Mouse (Mus musculus) effector memory CD4-positive, alpha-beta T cell, adult 5 months (primary cell): ENCODE data around the gene Timm22. TPM values are rescaled to one million over a fixed set of nuclear protein-coding genes. Genes with fewer than 3 reads are reported as not detected.

Experiments used
- polyA plus RNA-seq: library from polyadenylated mRNA; unstranded; fragments of 100-300 nt; shearing (Covaris generic); gene quantifications from one replicate; pipeline ENCODE4 v1.2.1, GENCODE M21; 2017

Timm22 gene
- polyA plus RNA-seq, result 22.2 TPM

GRCm38 (mm10) chr11:76406702-76407583, at the start of gene Timm22:
Gene Timm22 (plus strand): TSS chr11:76406952.

GRCm38 (mm10) chr11:76398798-76399586, 7.8 kb upstream of the Timm22 start, which contains the start of gene Nxn:
Gene Nxn (minus strand): TSS chr11:76399140.

Other genes starting within 250 kb of the Timm22 start
- gene Vps53, start 227.3 kb upstream of the Timm22 start, polyA plus RNA-seq, result 37.5 TPM
- 2.3 TPM for gene Fam57a, start 227.3 kb upstream of the Timm22 start, polyA plus RNA-seq
- gene Dbil5, start 189.3 kb upstream of the Timm22 start, polyA plus RNA-seq, result not detected
- 2.1 TPM for gene Gemin4, start 189.3 kb upstream of the Timm22 start, polyA plus RNA-seq
- 10.5 TPM for gene Mrm3, start 163.2 kb upstream of the Timm22 start, polyA plus RNA-seq
- gene Glod4, start 163.2 kb upstream of the Timm22 start, polyA plus RNA-seq, result 48.4 TPM
- 4.4 TPM for gene Nxn, start 7.8 kb upstream of the Timm22 start, polyA plus RNA-seq
- gene Abr, start 215.4 kb downstream of the Timm22 start, polyA plus RNA-seq, result 70.5 TPM